Mouse (Mus musculus) lung, postnatal 0 days (tissue): ENCODE measurements around the gene Myo18b.

Experiments
- CTCF ChIP-seq: IDR thresholded peaks from 2 replicates; pipeline ENCODE4 v1.5.1; 2016; ENCODE audit warnings: antibody characterized with exemption, mild to moderate bottlenecking
- EP300 ChIP-seq: IDR thresholded peaks from 2 replicates; pipeline ENCODE4 v1.6.1; 2016; ENCODE audit warnings: antibody characterized with exemption, mild to moderate bottlenecking, control low read depth

DNA sequence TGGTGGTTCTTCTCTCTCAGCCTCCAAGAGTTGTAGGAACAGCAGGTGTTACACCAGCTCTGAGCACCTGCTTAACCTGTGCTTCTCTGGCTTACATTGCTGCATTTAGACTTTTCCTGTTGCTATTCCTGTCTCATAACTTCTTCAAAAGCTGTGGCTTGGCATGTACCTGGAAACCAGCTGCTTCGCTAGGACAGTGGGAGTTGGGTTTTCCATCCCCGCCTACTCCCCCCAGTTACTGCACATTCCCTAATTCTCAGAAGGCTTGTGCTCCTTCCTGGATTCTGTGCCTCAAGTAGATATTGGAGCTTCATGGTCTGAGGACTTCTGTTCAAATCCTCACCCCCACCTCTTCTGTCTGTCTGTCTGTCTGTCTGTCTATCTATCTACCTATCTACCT, 107.7 kb downstream of the Myo18b start:
- TF ChIP-seq CTCF (no peak), EP300 (no peak)
